Mouse (Mus musculus) ES-Bruce4 (cell line): ENCODE measurements around the gene Pdia4.
"Not testable (repeated sequence)": the region's sequence is repeated elsewhere in the genome, so short reads cannot be mapped to it uniquely, and the experiment has no call there.

Experiments used
- CTCF ChIP-seq: IDR thresholded peaks from one replicate; pipeline ENCODE4 v1.8.1; 2011; ENCODE audit warnings: low read depth, low read length
- EP300 ChIP-seq: IDR thresholded peaks from 2 replicates; pipeline ENCODE4 v1.6.1; 2011; ENCODE audit warnings: low read depth, low read length; ENCODE audit not compliant: insufficient read depth

GRCm38 (mm10) chr6:47757429-47757828, 55.8 kb downstream of the Pdia4 start:
- TF ChIP-seq CTCF, EP300: not testable (repeated sequence)
